Mouse (Mus musculus) MEL (cell line): ENCODE data around the gene Spen. TPM values are rescaled to one million over a fixed set of nuclear protein-coding genes. Genes with fewer than 3 reads are reported as not detected.

Experiments used
- DNase-seq: peaks from one replicate; pipeline ENCODE4 v3.0.0; 2011; ENCODE audit warnings: low read depth, low spot score
- H3K27ac ChIP-seq: 2 replicates; pipeline ENCODE4 v1.5.1; 2012; ENCODE audit warnings: low read depth, mild to moderate bottlenecking, control low read depth, low read length, moderate library complexity; ENCODE audit not compliant: control insufficient read depth
- H3K27me3 ChIP-seq, 2 experiments: fragments of 150-350 bp in 1 of 2; sonication (generic) in 1 of 2; 2 replicates each; pipeline ENCODE4 v1.6.1; 2012; ENCODE audit warnings: low read length in 2 of 2, mild to moderate bottlenecking in 2 of 2, improper control_type of control experiment in 1 of 2, moderate library complexity in 1 of 2; ENCODE audit not compliant: insufficient read depth in 2 of 2, control insufficient read depth in 1 of 2
- H3K36me3 ChIP-seq, 2 experiments: 2 replicates each; pipeline ENCODE4 v1.6.1; 2012 to 2014; ENCODE audit warnings: low read length in 2 of 2, improper control_type of control experiment in 1 of 2, inconsistent platforms in 1 of 2, mild to moderate bottlenecking in 1 of 2; ENCODE audit not compliant: insufficient read depth in 2 of 2, control insufficient read depth in 1 of 2
- H3K4me1 ChIP-seq, 2 experiments: fragments of 150-350 bp in 1 of 2; sonication (generic) in 1 of 2; 2 replicates each; pipeline ENCODE4 v1.6.1; 2012; ENCODE audit warnings: low read length in 2 of 2, improper control_type of control experiment in 1 of 2, mild to moderate bottlenecking in 1 of 2; ENCODE audit not compliant: insufficient read depth in 2 of 2, control insufficient read depth in 1 of 2
- H3K4me3 ChIP-seq, 2 experiments: fragments of 150-350 bp in 1 of 2; sonication (generic) in 1 of 2; 2 replicates each; pipeline ENCODE4 v1.5.1; 2012; ENCODE audit warnings: low read depth in 2 of 2, low read length in 2 of 2, mild to moderate bottlenecking in 2 of 2, moderate library complexity in 2 of 2, control low read depth in 1 of 2, improper control_type of control experiment in 1 of 2; ENCODE audit not compliant: control insufficient read depth in 1 of 2, insufficient read depth in 1 of 2
- H3K79me2 ChIP-seq: 2 replicates; pipeline ENCODE4 v1.6.1; 2012; ENCODE audit warnings: mild to moderate bottlenecking, low read length, moderate library complexity; ENCODE audit not compliant: control insufficient read depth, poor library complexity, insufficient read depth
- H3K9ac ChIP-seq: 2 replicates; pipeline ENCODE4 v1.6.1; 2012; ENCODE audit warnings: low read depth, mild to moderate bottlenecking, control low read depth, low read length, moderate library complexity; ENCODE audit not compliant: control insufficient read depth, poor library complexity, severe bottlenecking
- H3K9me3 ChIP-seq: fragments of 150-350 bp; sonication (generic); replicated peaks from 2 replicates; pipeline ENCODE4 v1.6.1; 2012; ENCODE audit warnings: mild to moderate bottlenecking, low read length, improper control_type of control experiment, moderate library complexity; ENCODE audit not compliant: insufficient read depth
- BHLHE40 ChIP-seq: IDR thresholded peaks from 2 replicates; pipeline ENCODE4 v1.6.1; 2012; ENCODE audit warnings: low read depth, mild to moderate bottlenecking, inconsistent platforms, low read length, improper control_type of control experiment, borderline replicate concordance
- CHD1 ChIP-seq: IDR thresholded peaks from 2 replicates; pipeline ENCODE4 v1.6.1; 2012; ENCODE audit warnings: low read depth, mild to moderate bottlenecking, inconsistent platforms, low read length, improper control_type of control experiment
- CHD2 ChIP-seq: IDR thresholded peaks from 2 replicates; pipeline ENCODE4 v1.6.1; 2011; ENCODE audit warnings: low read length, improper control_type of control experiment
- E2F4 ChIP-seq: IDR thresholded peaks from 2 replicates; pipeline ENCODE4 v1.6.1; 2011; ENCODE audit warnings: low read depth, low read length, improper control_type of control experiment, borderline replicate concordance
- ELF1 ChIP-seq: IDR thresholded peaks from 2 replicates; pipeline ENCODE4 v1.6.1; 2014; ENCODE audit warnings: low read depth, mild to moderate bottlenecking, inconsistent platforms, low read length, improper control_type of control experiment, moderate library complexity
- ETS1 ChIP-seq: IDR thresholded peaks from 2 replicates; pipeline ENCODE4 v1.6.1; 2012; ENCODE audit warnings: low read depth, mild to moderate bottlenecking, inconsistent platforms, low read length, improper control_type of control experiment, moderate library complexity
- GABPA ChIP-seq: IDR thresholded peaks from 2 replicates; pipeline ENCODE4 v1.6.1; 2012; ENCODE audit warnings: low read depth, mild to moderate bottlenecking, inconsistent platforms, low read length, improper control_type of control experiment, moderate library complexity
- KAT2A ChIP-seq: conservative IDR thresholded peaks from 2 replicates; pipeline ENCODE4 v1.6.1; 2012; ENCODE audit warnings: low read depth, low read length, improper control_type of control experiment, inconsistent platforms
- MAZ ChIP-seq: IDR thresholded peaks from 2 replicates; pipeline ENCODE4 v1.6.1; 2012; ENCODE audit warnings: low read depth, mild to moderate bottlenecking, inconsistent platforms, low read length, improper control_type of control experiment
- MEF2A ChIP-seq: IDR thresholded peaks from 2 replicates; pipeline ENCODE4 v1.6.1; 2014; ENCODE audit warnings: low read depth, mild to moderate bottlenecking, inconsistent platforms, low read length, improper control_type of control experiment; ENCODE audit not compliant: poor library complexity, insufficient replicate concordance, severe bottlenecking; ENCODE audit errors: extremely low read depth
- MYC ChIP-seq: IDR thresholded peaks from 2 replicates; pipeline ENCODE4 v1.6.1; 2011; ENCODE audit warnings: low read depth, mild to moderate bottlenecking, low read length, improper control_type of control experiment, moderate library complexity
- NELFE ChIP-seq: IDR thresholded peaks from 2 replicates; pipeline ENCODE4 v1.6.1; 2011; ENCODE audit warnings: low read depth, low read length, improper control_type of control experiment
- POLR2A ChIP-seq, 2 experiments: IDR thresholded peaks; 2 replicates each; pipeline ENCODE4 v1.6.1; 2011 to 2012; ENCODE audit warnings: low read length in 2 of 2, mild to moderate bottlenecking in 2 of 2, control low read depth in 1 of 2, improper control_type of control experiment in 1 of 2, low read depth in 1 of 2, moderate library complexity in 1 of 2; ENCODE audit not compliant: control insufficient read depth in 1 of 2, insufficient read depth in 1 of 2, poor library complexity in 1 of 2
- SMC3 ChIP-seq: IDR thresholded peaks from 2 replicates; pipeline ENCODE4 v1.6.1; 2011; ENCODE audit warnings: low read depth, low read length, improper control_type of control experiment
- TCF12 ChIP-seq: IDR thresholded peaks from 2 replicates; pipeline ENCODE4 v1.6.1; 2014; ENCODE audit warnings: low read depth, mild to moderate bottlenecking, inconsistent platforms, low read length, improper control_type of control experiment, moderate library complexity
- UBTF ChIP-seq: IDR thresholded peaks from 2 replicates; pipeline ENCODE4 v1.6.1; 2012; ENCODE audit warnings: low read depth, mild to moderate bottlenecking, inconsistent platforms, low read length, improper control_type of control experiment, moderate library complexity, borderline replicate concordance; ENCODE audit not compliant: insufficient read depth
- USF2 ChIP-seq, 2 experiments: IDR thresholded peaks; 2 replicates each; pipeline ENCODE4 v1.6.1; 2011 to 2012; ENCODE audit warnings: improper control_type of control experiment in 2 of 2, low read length in 2 of 2, borderline replicate concordance in 1 of 2, inconsistent platforms in 1 of 2, low read depth in 1 of 2, mild to moderate bottlenecking in 1 of 2; ENCODE audit not compliant: insufficient read depth in 1 of 2
- ZKSCAN1 ChIP-seq: IDR thresholded peaks from 2 replicates; pipeline ENCODE4 v1.6.1; 2012; ENCODE audit warnings: low read depth, mild to moderate bottlenecking, inconsistent platforms, low read length, improper control_type of control experiment, moderate library complexity
- ZMIZ1 ChIP-seq: IDR thresholded peaks from 2 replicates; pipeline ENCODE4 v1.6.1; 2012; ENCODE audit warnings: low read depth, mild to moderate bottlenecking, inconsistent platforms, low read length, improper control_type of control experiment, moderate library complexity
- ZNF384 ChIP-seq: IDR thresholded peaks from 2 replicates; pipeline ENCODE4 v1.6.1; 2012; ENCODE audit warnings: low read depth, mild to moderate bottlenecking, inconsistent platforms, low read length, improper control_type of control experiment
- polyA plus RNA-seq, 2 experiments: library from polyadenylated mRNA; stranded (reverse) in 1 of 2; unstranded in 1 of 2; fragments of >175 nt in 1 of 2; fragments of >200 nt in 1 of 2; gene quantifications; 2 replicates each; pipeline versions ENCODE4 v1.2.1 to v1.2.4; 2012; ENCODE audit warnings: low replicate concordance in 2 of 2, low read depth in 1 of 2; ENCODE audit not compliant: insufficient read length in 2 of 2, insufficient read depth in 1 of 2, missing spikeins in 1 of 2
- total RNA-seq: library from RNA; depleted of rRNA; stranded (reverse); fragments of 300-350 nt; gene quantifications from 2 replicates; pipeline ENCODE4 v1.2.3, GENCODE M21; 2012

The Spen gene
- total and polyA plus RNA-seq, 3 experiments = 11.9 to 102 (median 46.9) TPM

- no peaks in the 10 kb centered on the region for H3K4me1 ChIP-seq
- H3K79me2 ChIP-seq = no peaks in the 10 kb centered on the region
- no peaks in the 10 kb centered on the region for H3K9me3 ChIP-seq
- H3K9ac ChIP-seq = no peak overlapping the region
- DNase-seq = no peak
- TF ChIP-seq ZNF384 (0 out of 2 replicates have a peak, but pooled peaks have one; percentile 17), ETS1 (no peak)
- no peaks in the 10 kb centered on the region for H3K27me3 ChIP-seq
- H3K4me3 ChIP-seq = no peak overlapping the region
- H3K36me3 ChIP-seq = peaks cover 0 to 4% of the 10 kb centered on the region in 2 experiments; a peak in 1 of 4 replicates
- H3K27ac ChIP-seq = no peak overlapping the region
Measured at GRCm38 (mm10) chr4:141468576-141468975, 69.8 kb downstream of the Spen start.

GRCm38 (mm10) chr4:141467581-141467927, 70.8 kb downstream of the Spen start:
- no peak for DNase-seq
- H3K9ac ChIP-seq = no peak overlapping the region

GRCm38 (mm10) chr4:141466844-141467580, 71.4 kb downstream of the Spen start:
- DNase-seq = no peak
- H3K4me1 ChIP-seq = no peaks in the 10 kb centered on the region
- no peaks in the 10 kb centered on the region for H3K27me3 ChIP-seq
- no peak overlapping the region for H3K27ac ChIP-seq
- no peak overlapping the region for H3K9ac ChIP-seq
- TF ChIP-seq ZKSCAN1 = no peak
- no peak for TF ChIP-seq POLR2A (IDR thresholded peaks at IDR 0.05; ENCODE audit: control insufficient read depth in 1 of 2, insufficient read depth in 1 of 2, low read depth in 1 of 2, low read length in 2 of 2, poor library complexity in 1 of 2)
- TF ChIP-seq NELFE = no peak
- TF ChIP-seq ELF1 = no peak
- TF ChIP-seq MAZ = no peak
- no peak for TF ChIP-seq ZMIZ1
- TF ChIP-seq KAT2A = no peak
- no peak for TF ChIP-seq CHD1
- TF ChIP-seq MYC = no peak
- no peaks in the 10 kb centered on the region for H3K9me3 ChIP-seq
- no peak overlapping the region for H3K4me3 ChIP-seq
- H3K36me3 ChIP-seq = peaks cover 0 to 4% of the 10 kb centered on the region in 2 experiments; a peak in 1 of 4 replicates
- H3K79me2 ChIP-seq = no peaks in the 10 kb centered on the region

More at GRCm38 (mm10) chr4:141467581-141467927, 70.8 kb downstream of the Spen start:
- no peak overlapping the region for H3K4me3 ChIP-seq
- H3K9me3 ChIP-seq = no peaks in the 10 kb centered on the region
- no peaks in the 10 kb centered on the region for H3K4me1 ChIP-seq
- H3K36me3 ChIP-seq = peaks cover 0 to 4% of the 10 kb centered on the region in 2 experiments; a peak in 1 of 4 replicates
- H3K27me3 ChIP-seq = no peaks in the 10 kb centered on the region
- TF ChIP-seq BHLHE40 (no peak), MEF2A (no peak), SMC3 (no peak), TCF12 (no peak), CHD1 (no peak), GABPA (no peak), USF2 (IDR thresholded peaks at IDR 0.05; ENCODE audit: borderline replicate concordance in 1 of 2, insufficient read depth in 1 of 2, low read depth in 1 of 2, low read length in 2 of 2) (no peak), E2F4 (no peak), POLR2A (IDR thresholded peaks at IDR 0.05; ENCODE audit: control insufficient read depth in 1 of 2, insufficient read depth in 1 of 2, low read depth in 1 of 2, low read length in 2 of 2, poor library complexity in 1 of 2) (no peak), UBTF (no peak), CHD2 (no peak), KAT2A (no peak), ELF1 (no peak), MYC (no peak)
- no peak overlapping the region for H3K27ac ChIP-seq
- H3K79me2 ChIP-seq = no peaks in the 10 kb centered on the region
